Mouse (Mus musculus): Measurements from ENCODE around the gene 1700012A03Rik. TPM values are rescaled to one million over a fixed set of nuclear protein-coding genes. Genes with fewer than 3 reads are reported as not detected.

Gene 1700012A03Rik
- not detected in 2 replicates for polyA plus RNA-seq (2016; fragmentation: Nextera tagmentation; extraction: Ambion mirVana)

DNA sequence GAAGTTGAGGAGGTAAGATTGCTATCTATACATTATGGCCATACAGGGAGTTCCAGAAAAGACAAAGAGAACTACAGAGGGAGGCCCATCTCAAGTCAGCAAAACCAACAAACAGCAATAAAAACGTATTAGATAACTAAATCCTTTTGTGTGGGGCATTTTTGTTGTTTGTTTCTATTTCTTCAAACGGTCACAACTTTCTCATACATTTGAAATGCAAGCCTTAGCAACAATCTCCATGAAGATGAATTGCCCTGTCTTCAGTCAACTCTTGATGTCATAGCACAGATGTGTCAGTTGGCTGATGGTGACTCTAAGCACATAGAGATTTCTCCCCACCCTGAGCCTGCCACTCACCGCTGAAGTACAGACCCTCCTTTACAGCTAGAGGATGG lies at the start of gene 1700012A03Rik:
TSS of gene 1700012A03Rik (plus strand) at position 296 of the 395 bp plus-strand sequence.
- H3K27me3 ChIP-seq (ENCODE audit: insufficient read depth, poor library complexity, severe bottlenecking) = no peaks in the 10 kb centered on the region
- no peaks in the 10 kb centered on the region for H3K36me3 ChIP-seq
- H3K9me3 ChIP-seq = no peaks in the 10 kb centered on the region
- no peak for DNase-seq (ENCODE audit: low spot score)
- WGBS = 86% methylated on average over 3 of the region's 3 CpGs
- no peak within 1 kb of the TSS for H3K27ac ChIP-seq
- H3K4me3 ChIP-seq = no peak within 1 kb of the TSS
- no peaks in the 10 kb centered on the region for H3K4me1 ChIP-seq (replicated peaks)

GRCm38 (mm10) chr6:32004228-32004627 lies 45.8 kb upstream of the 1700012A03Rik start:
- Histone ChIP-seq H3K36me3 (no peaks in the 10 kb centered on the region), H3K27ac (no peak overlapping the region), H3K4me1 (replicated peaks) (no peaks in the 10 kb centered on the region), H3K27me3 (ENCODE audit: insufficient read depth, poor library complexity, severe bottlenecking) (no peaks in the 10 kb centered on the region), H3K9me3 (peaks cover 2% of the 10 kb centered on the region; the same call in 1 of the 2 replicates), H3K4me3 (no peak overlapping the region)
- no peak for DNase-seq (ENCODE audit: low spot score)
- 91% methylated on average over 10 of the region's 10 CpGs for WGBS

- Histone ChIP-seq H3K27me3 (ENCODE audit: insufficient read depth, poor library complexity, severe bottlenecking) (no peaks in the 10 kb centered on the region), H3K4me1 (replicated peaks) (no peaks in the 10 kb centered on the region), H3K27ac (no peak overlapping the region), H3K4me3 (no peak overlapping the region), H3K36me3 (no peaks in the 10 kb centered on the region), H3K9me3 (peaks cover 2% of the 10 kb centered on the region; the same call in 1 of the 2 replicates)
- 87% methylated on average over 2 of the region's 2 CpGs for WGBS
- DNase-seq (ENCODE audit: low spot score) = no peak
These were observed 44.1 kb upstream of the 1700012A03Rik start for GRCm38 (mm10) chr6:32005914-32006313.

GRCm38 (mm10) chr6:32006382-32006781 lies 43.7 kb upstream of the 1700012A03Rik start:
- peaks cover 2% of the 10 kb centered on the region; the same call in 1 of the 2 replicates for H3K9me3 ChIP-seq
- H3K27ac ChIP-seq = no peak overlapping the region
- 85% methylated on average over 6 of the region's 6 CpGs for WGBS
- no peaks in the 10 kb centered on the region for H3K36me3 ChIP-seq
- no peak overlapping the region for H3K4me3 ChIP-seq
- no peaks in the 10 kb centered on the region for H3K4me1 ChIP-seq (replicated peaks)
- DNase-seq (ENCODE audit: low spot score) = no peak
- no peaks in the 10 kb centered on the region for H3K27me3 ChIP-seq (ENCODE audit: insufficient read depth, poor library complexity, severe bottlenecking)

DNA sequence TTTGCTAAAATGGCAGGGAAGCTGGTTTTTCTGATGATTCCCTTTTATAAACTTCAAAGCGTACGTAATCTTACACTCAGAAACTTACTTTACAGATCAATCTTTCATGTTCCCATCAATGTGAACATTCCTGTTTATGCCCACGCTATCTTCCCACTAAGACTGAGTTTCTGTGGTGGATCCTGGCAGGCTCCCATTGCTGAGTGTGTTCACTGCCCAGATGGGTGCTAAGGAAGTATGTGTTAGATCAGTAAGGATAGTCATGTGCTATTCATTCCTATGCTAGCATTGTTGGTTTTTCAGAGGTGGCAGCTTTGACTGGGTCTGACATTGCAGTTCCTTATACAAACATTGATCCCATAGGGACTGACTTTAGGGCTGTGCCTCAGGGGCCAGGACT lies 42.7 kb upstream of the 1700012A03Rik start:
- Histone ChIP-seq H3K4me3 (no peak overlapping the region), H3K36me3 (no peaks in the 10 kb centered on the region), H3K27me3 (ENCODE audit: insufficient read depth, poor library complexity, severe bottlenecking) (no peaks in the 10 kb centered on the region), H3K9me3 (peaks cover 2% of the 10 kb centered on the region; the same call in 1 of the 2 replicates), H3K27ac (no peak overlapping the region), H3K4me1 (replicated peaks) (no peaks in the 10 kb centered on the region)
- DNase-seq (ENCODE audit: low spot score) = no peak
- WGBS = 91% methylated on average over 3 of the region's 3 CpGs

- H3K4me3 ChIP-seq = no peak overlapping the region
- H3K27ac ChIP-seq = no peak overlapping the region
- H3K27me3 ChIP-seq (ENCODE audit: insufficient read depth, poor library complexity, severe bottlenecking) = no peaks in the 10 kb centered on the region
- no peaks in the 10 kb centered on the region for H3K36me3 ChIP-seq
- no peaks in the 10 kb centered on the region for H3K9me3 ChIP-seq
- H3K4me1 ChIP-seq (replicated peaks) = no peaks in the 10 kb centered on the region
- WGBS = 86% methylated on average over 7 of the region's 7 CpGs
- no peak for DNase-seq (ENCODE audit: low spot score)
These were observed 33.2 kb upstream of the 1700012A03Rik start for GRCm38 (mm10) chr6:32016841-32017240.

- Histone ChIP-seq H3K27me3 (ENCODE audit: insufficient read depth, poor library complexity, severe bottlenecking) (no peaks in the 10 kb centered on the region), H3K4me1 (replicated peaks) (no peaks in the 10 kb centered on the region), H3K4me3 (no peak overlapping the region), H3K9me3 (no peaks in the 10 kb centered on the region), H3K27ac (no peak overlapping the region), H3K36me3 (no peaks in the 10 kb centered on the region)
- 79% methylated on average over 14 of the region's 14 CpGs for WGBS
- DNase-seq (ENCODE audit: low spot score) = no peak
These were observed 32.5 kb upstream of the 1700012A03Rik start for GRCm38 (mm10) chr6:32017406-32018104.

GRCm38 (mm10) chr6:32018105-32018446 lies 32.0 kb upstream of the 1700012A03Rik start:
- WGBS = 90% methylated on average over 5 of the region's 5 CpGs
- Histone ChIP-seq H3K9me3 (no peaks in the 10 kb centered on the region), H3K4me3 (no peak overlapping the region), H3K27ac (no peak overlapping the region), H3K27me3 (ENCODE audit: insufficient read depth, poor library complexity, severe bottlenecking) (no peaks in the 10 kb centered on the region), H3K4me1 (replicated peaks) (no peaks in the 10 kb centered on the region), H3K36me3 (no peaks in the 10 kb centered on the region)
- no peak for DNase-seq (ENCODE audit: low spot score)

DNA sequence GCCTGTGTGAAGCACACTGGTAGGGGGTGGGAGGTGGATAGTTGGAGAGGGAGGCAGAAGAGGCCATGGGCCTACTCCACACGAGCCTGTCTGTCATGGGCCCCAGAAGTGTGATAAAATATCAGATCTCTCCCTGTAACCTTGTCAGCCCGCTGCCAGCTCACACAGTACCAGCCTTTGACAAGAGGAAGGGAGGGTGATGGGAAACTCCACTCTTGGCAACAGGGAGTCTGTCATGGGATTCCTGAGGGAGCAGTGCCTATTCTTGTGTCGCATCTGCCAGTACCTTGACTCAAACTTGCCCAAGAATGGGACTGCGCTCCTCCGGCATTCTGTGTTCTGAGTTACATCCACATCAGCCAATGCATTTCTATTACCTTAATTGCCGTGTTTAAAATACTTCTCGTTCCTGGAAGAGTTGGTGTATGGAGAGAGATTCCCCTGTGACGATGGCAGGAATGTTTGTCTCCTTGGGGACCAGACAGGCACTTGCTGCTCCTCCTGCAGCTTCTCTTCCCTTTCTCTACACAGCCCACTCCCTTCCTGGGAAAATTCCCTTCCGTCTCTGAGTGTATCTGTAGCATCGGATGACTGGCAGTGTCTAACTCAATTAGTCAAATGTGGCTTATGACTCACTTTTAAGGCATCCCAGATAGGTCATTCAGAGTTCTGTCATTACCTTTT lies 28.1 kb upstream of the 1700012A03Rik start:
- no peaks in the 10 kb centered on the region for H3K9me3 ChIP-seq
- H3K27me3 ChIP-seq (ENCODE audit: insufficient read depth, poor library complexity, severe bottlenecking) = no peaks in the 10 kb centered on the region
- no peaks in the 10 kb centered on the region for H3K4me1 ChIP-seq (replicated peaks)
- no peak for DNase-seq (ENCODE audit: low spot score)
- H3K36me3 ChIP-seq = no peaks in the 10 kb centered on the region
- WGBS = 84% methylated on average over 10 of the region's 10 CpGs
- no peak overlapping the region for H3K27ac ChIP-seq
- no peak overlapping the region for H3K4me3 ChIP-seq

GRCm38 (mm10) chr6:32022537-32022869 lies 27.5 kb upstream of the 1700012A03Rik start:
- H3K27ac ChIP-seq = no peak overlapping the region
- no peaks in the 10 kb centered on the region for H3K36me3 ChIP-seq
- no peak overlapping the region for H3K4me3 ChIP-seq
- 90% methylated on average over 1 of the region's 1 CpGs for WGBS
- DNase-seq (ENCODE audit: low spot score) = no peak
- H3K4me1 ChIP-seq (replicated peaks) = no peaks in the 10 kb centered on the region
- no peaks in the 10 kb centered on the region for H3K27me3 ChIP-seq (ENCODE audit: insufficient read depth, poor library complexity, severe bottlenecking)
- no peaks in the 10 kb centered on the region for H3K9me3 ChIP-seq

DNA sequence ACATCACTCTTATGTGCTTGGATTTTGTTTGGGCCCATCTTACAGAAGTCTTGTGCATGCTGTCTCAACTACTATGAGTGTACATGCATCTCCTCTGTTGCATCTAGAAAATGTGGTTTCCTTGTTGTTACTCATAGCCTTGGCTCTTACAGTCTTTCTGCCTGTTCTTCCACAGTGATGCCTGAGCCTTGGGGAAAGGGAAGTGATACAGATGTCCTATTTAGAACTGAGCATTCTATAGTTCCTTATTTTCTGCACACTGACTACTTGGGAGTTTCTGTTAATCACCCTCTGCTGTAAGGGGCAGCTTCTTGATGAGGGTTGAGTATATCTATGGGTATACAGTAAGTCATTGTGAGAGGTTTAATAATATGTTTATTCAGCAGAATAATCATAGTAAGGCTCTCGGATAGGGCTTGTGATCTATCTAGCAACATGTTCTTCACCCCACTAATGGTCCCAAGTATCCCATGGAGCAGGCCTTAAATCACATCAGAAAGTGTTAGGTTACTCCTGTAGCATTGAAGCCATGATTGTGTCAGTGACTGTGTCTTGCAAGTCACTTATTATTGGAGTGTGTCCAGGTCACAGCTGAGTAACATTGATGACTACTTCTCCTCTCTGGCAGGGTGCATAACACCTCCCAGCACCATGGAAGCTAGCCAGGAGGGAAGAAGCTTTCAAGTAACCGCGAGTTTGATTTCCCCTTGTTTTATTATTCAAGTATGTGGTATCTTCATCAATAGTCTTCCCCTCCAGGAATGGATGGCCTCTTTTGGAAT lies 21.6 kb upstream of the 1700012A03Rik start:
- Histone ChIP-seq H3K4me1 (replicated peaks) (no peaks in the 10 kb centered on the region), H3K36me3 (no peaks in the 10 kb centered on the region), H3K27me3 (ENCODE audit: insufficient read depth, poor library complexity, severe bottlenecking) (no peaks in the 10 kb centered on the region), H3K9me3 (no peaks in the 10 kb centered on the region), H3K27ac (no peak overlapping the region), H3K4me3 (no peak overlapping the region)
- 84% methylated on average over 3 of the region's 3 CpGs for WGBS
- DNase-seq (ENCODE audit: low spot score) = no peak

GRCm38 (mm10) chr6:32034226-32034625 lies 15.8 kb upstream of the 1700012A03Rik start:
- H3K36me3 ChIP-seq = no peaks in the 10 kb centered on the region
- H3K27ac ChIP-seq = no peak overlapping the region
- DNase-seq (ENCODE audit: low spot score) = no peak
- no peaks in the 10 kb centered on the region for H3K4me1 ChIP-seq (replicated peaks)
- H3K4me3 ChIP-seq = no peak overlapping the region
- no peaks in the 10 kb centered on the region for H3K9me3 ChIP-seq
- no peaks in the 10 kb centered on the region for H3K27me3 ChIP-seq (ENCODE audit: insufficient read depth, poor library complexity, severe bottlenecking)
- 87% methylated on average over 2 of the region's 2 CpGs for WGBS

- no peak for DNase-seq (ENCODE audit: low spot score)
- Histone ChIP-seq H3K36me3 (no peaks in the 10 kb centered on the region), H3K4me1 (replicated peaks) (no peaks in the 10 kb centered on the region), H3K27ac (no peak overlapping the region), H3K9me3 (no peaks in the 10 kb centered on the region), H3K4me3 (no peak overlapping the region), H3K27me3 (ENCODE audit: insufficient read depth, poor library complexity, severe bottlenecking) (no peaks in the 10 kb centered on the region)
These were observed 4.7 kb upstream of the 1700012A03Rik start for GRCm38 (mm10) chr6:32045344-32045743.

Data from hindbrain, embryonic 10.5 days (tissue).